Mouse (Mus musculus): ENCODE results near the gene D7Ertd443e.

The D7Ertd443e gene

GRCm38 (mm10) chr7:134385561-134385960 lies at the start of gene D7Ertd443e:
D7Ertd443e (minus strand) TSS chr7:134385661.
- no peak for DNase-seq

DNA sequence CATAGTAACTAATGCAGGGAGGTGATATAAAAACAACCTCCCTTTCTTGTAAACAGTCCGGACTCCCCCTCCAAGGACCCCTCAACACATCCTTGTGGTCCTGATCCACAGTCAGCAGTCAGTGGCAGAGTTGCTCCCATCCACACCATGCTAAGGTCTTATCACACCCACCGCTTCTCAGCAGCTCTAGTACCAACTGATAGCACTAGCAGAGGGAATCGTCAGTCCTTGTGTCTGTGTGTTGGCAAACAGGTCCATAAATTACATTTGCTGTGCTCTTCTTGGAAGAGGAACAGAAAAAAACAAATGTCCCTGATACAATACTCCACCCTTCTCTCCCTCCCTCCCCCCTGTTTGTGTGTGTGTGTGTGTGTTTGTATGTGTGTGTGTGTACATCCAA lies 46.2 kb upstream of the D7Ertd443e start:
- DNase-seq, result peak; percentile 25

- DNase-seq, result no peak
Observed at GRCm38 (mm10) chr7:134428676-134429075, 43.2 kb upstream of the D7Ertd443e start.

DNA sequence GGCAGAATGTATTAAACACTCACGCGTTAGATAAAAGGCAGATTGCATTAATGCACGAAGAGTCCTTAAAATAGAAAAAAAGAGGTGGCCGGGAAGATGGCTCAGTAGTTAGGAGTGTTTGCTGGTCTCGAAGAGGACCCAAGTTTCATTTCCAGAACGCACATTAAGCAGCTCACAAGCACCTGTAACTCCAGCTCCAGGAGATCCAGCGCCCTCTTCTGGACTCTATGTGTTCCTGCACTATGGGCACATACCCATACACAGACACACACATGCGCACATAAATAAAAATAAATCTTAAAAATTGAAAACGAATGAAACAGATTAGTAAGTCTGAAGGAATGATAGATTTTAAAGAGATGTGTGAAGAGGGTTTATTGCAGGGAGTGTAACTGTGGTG lies 29.6 kb upstream of the D7Ertd443e start:
- peak; percentile 60 for DNase-seq

- peak; percentile 73 for DNase-seq
Observed at GRCm38 (mm10) chr7:134414005-134414690, 28.7 kb upstream of the D7Ertd443e start.

DNA sequence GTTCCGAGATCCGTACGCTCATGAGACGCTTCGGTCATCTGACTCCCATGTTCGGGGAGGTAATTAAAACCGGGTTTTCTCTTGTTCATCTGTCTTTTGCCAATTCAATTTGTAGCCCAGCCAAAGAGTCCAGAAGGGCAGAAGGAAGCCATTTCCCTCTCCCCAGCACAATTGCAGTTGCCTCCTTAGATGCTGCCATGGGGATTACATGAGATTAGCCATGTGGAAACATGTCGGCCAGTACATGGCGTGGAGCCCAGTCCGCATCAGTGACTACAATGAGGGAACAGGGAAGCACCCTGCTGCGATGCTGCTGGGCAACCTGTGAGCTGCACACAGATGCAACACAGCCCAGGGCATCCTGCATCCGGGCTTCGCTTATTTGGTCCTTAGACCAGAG lies 23.2 kb upstream of the D7Ertd443e start:
- DNase-seq, result no peak

- no peak for DNase-seq
Observed at GRCm38 (mm10) chr7:134400746-134401145, 15.3 kb upstream of the D7Ertd443e start.

GRCm38 (mm10) chr7:134396769-134397168 lies 11.3 kb upstream of the D7Ertd443e start:
- DNase-seq, result peak; percentile 52

DNA sequence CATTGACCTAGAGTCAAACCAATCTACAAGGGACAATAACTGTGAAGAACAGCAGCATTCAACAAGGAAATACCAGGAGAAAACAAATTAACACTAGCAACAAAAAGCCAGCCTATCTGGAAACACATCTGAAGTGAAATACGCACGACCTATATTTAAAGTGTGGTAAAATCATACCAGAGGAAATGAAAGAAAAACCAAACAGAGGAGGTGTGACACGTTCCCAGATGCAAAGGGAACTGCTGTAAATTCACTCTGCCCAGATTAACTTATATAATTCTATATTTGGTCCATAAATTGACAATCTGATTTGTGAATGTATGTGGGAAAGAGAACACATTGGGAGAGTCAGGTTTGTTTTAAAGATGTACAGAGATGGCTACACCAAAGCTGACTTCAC lies 2.7 kb downstream of the D7Ertd443e start:
- peak; percentile 2 for DNase-seq

DNA sequence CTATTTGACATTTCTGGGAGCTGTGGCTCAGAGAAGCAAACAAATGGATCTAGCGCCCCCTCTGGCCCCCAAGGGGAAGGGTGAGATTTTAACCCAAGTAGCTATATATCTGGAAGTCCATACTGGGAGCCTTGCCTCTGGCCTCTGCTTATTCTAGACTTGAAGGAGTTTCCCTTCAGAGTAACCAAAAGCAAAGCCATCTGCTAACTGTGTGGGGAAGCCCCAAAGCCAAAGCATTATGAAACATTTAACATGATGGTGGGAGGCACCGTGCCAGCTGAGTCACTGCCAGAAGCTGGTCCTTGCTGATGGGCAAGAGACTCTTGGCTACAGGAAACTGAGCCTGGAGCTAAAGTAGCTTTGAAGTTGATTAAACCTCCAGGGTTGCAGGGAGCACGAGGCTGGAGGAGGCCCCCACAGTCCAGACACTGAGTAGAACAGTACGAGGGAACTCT lies 4.0 kb downstream of the D7Ertd443e start:
- peak; percentile 96 for DNase-seq

GRCm38 (mm10) chr7:134378273-134378672 lies 7.2 kb downstream of the D7Ertd443e start:
- peak; percentile 4 for DNase-seq

DNA sequence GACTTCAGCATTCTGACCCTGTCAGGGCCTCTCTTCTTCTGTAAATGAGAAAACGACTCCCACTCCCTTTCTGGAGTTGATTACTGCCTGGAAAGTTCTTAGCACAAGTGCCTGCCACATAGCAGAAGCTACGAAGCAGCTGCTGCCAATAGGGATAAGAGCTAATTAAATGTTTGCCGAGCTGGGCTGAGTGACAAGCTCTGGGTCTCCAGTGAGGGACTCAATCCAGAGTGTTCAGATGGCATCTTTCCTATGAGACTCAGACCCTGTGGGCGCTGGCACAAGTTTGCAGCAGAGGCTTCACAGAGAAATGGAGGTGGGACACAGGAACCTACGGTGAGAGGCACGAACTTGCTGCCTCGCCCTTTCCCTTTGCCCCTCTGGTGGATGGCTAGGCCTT lies 8.7 kb downstream of the D7Ertd443e start:
- DNase-seq, result peak; percentile 81

DNA sequence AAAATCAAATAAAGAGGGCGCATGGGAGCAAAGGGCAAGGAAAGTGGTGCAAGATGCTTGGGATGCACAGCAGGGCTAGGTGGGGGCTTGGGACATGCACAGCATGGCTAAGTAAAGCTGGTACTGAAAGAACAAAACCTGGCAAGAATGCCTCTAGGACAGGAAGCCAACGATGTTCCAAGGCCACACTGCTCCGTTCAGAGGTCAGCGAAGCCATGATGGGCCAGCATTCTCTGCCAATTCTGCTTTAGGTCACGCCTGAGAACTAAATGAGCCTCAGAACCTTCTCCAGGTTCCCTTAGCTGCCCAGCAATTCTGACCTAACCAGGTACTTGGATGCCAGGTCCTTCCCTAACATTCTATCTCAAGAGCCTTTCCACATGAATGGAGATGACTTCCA lies 13.2 kb downstream of the D7Ertd443e start:
- DNase-seq, result peak; percentile 70

DNA sequence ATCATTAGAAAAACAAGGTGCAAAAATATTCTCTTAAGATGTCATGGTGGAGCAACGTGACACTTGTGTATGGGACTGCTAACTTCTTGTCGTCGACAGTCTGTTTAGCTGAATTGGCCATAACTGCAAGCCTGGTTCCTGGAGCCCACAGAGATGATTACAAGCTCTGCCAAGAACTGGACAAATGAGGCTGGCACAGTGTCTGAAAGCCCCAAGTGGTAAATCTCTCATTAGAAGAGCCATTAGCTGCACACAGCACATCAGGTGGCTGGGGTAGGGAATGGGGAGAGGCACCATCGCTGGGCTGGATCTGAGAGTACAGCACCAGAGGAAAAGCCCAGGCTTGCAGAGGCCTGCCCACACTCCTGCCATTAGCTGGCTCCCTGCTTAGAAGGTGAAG lies 16.2 kb downstream of the D7Ertd443e start:
- DNase-seq, result peak; percentile 29

DNA sequence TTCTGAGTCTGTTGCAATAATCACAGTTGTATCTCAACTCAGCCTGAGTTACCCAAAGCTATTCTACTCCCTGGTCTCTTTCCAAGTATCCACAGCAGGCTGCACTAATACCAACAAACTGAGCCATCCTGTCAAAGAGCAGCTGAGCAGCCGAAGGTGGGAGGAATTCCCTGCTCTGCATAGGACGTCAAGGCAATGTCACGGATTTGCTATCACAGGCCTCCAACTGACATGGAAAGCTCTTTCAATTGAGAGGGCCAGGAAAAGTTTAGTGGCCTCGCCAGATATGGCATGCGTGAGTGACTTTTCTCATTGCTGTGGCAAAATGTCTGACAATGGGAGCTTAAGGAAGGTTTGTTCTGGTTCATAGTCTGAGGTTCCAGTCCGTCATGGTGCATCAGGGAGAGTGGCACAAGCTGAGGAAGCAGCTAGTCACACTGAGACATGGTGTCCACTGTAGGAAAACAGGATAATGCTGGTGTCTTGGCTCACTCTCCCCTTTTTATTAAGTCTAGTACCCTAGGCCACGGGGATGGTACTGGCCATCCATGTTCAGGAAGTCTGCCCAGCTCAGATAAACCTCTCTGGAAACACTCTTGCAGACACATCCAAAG lies 23.1 kb downstream of the D7Ertd443e start:
- peak; percentile 31 for DNase-seq

DNA sequence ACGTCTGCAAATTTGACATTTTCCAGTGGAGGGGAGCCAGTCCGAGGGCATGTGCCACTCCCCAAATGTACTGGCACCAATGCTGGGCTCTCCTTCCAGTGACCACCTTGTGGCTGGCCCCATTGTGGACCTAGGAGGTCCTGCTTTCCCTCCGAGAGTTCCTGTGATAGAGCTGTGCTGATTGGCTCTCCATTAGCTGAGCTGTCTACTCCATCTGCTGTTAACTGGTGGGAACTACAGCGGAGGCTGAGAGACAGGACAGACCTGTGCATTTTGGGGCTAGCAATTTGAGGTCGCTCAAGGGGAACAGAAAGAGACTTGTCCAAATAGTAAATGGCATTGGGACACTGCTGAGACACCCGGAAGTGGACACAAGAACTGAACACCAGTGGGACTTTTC lies 36.6 kb downstream of the D7Ertd443e start:
- peak; percentile 92 for DNase-seq

DNA sequence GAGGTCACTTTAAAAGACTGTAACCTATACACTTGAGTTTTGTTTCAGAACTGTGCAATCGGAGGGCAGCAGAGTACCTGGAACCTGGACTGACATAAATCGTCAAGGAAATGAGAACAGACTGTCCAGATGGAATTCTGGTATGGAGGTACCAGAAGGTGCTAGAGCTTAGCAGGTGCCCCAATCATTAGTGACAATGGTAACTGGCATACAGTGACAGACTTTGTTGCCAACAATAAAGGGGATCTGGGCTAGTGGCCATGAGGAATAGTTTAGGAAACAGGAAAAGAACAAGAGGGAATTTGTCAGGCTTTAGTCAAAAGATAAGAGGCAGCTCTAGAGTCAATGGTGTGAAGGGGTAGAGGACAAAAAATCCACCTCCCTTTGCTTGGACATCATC lies 43.3 kb downstream of the D7Ertd443e start:
- DNase-seq, result no peak

- DNase-seq, result no peak
Observed at GRCm38 (mm10) chr7:134335951-134336350, 49.5 kb downstream of the D7Ertd443e start.

DNA sequence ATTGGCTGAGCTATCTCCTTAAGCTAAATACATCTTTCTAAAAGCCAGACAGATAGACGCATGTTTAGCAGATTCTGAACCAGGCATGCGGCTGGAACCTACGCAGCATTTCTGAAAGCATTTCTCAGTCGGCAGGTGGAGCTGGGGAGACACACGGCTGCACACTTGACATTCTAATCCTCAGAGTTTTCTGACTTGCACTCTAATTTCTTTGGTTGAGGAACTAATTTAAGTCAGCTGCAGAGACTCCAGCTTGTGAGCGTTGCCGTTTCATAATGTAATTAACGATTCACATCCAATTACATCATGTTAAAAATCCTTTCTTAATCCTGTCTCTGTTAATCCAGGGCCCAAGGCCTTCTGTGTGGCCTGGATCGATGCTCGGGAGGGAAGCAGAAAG lies 64.5 kb downstream of the D7Ertd443e start:
- no peak for DNase-seq

DNA sequence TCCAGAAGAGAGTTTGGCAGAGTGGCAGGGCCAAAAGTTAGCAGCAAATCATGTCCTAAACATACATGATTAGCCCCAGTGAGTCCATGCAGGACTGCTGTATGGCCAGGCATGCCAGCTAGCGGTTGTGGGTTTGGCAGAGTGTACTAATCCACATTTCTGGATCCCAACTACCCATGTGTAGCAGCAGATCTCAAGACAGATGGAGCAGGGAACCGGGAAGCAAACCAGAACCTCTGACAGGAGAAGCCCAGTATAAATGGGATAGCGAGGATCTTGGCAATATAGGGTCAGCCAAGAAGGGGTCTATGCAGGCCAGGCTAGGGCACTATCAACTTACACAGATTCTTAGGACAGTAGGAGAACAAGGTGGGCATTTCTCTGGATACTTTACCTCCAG lies 83.4 kb downstream of the D7Ertd443e start:
- no peak for DNase-seq

GRCm38 (mm10) chr7:134301285-134301684 lies 84.2 kb downstream of the D7Ertd443e start:
- peak; percentile 79 for DNase-seq

- peak; percentile 94 for DNase-seq
Observed at GRCm38 (mm10) chr7:134292750-134293149, 92.7 kb downstream of the D7Ertd443e start.

DNA sequence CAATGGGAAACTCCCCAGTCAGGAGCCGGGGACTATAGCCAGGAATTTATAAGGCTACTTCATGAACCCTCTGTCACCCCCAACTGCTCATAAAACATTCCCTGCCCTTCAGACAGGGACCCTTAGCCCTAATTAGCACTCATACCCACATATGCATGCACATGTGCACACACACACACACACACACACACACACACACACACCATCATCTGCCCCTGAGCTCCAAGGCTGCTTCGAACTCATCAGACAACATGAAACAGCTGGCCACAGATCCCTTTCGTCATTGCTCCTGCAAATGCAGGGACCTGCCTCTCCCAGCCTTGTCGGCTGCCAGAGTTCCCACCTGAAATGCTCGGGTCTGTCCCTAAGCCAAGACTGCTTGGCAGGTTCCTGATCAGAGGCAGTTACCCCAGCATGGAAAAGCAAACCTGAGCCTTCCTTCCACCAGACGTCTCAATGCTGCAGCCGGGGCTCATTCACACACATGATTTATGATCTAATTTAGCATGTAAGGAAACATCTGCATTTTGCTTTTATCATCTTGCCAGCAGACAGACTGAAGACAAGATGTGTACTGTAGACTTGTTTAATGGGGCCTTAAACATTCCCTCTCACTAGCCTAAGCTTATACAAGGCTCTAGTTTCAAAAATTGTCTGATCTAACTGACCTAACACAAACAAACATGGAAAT lies 95.7 kb downstream of the D7Ertd443e start:
- peak; percentile 60 for DNase-seq

- peak; percentile 68 for DNase-seq
Observed at GRCm38 (mm10) chr7:134289126-134289525, 96.3 kb downstream of the D7Ertd443e start.

Measured in heart, adult 11 months (tissue).